Mouse (Mus musculus): ENCODE measurements around the gene Osr1. TPM values are rescaled to one million over a fixed set of nuclear protein-coding genes. Genes with fewer than 3 reads are reported as not detected.

Osr1 gene
- total RNA-seq, 1 experiment from 2014 or later: 1.0 TPM

- no peak for DNase-seq
Measured at GRCm38 (mm10) chr12:9585085-9585453, 15.2 kb downstream of the Osr1 start.

- no peak for DNase-seq
Measured at GRCm38 (mm10) chr12:9587732-9588131, 17.8 kb downstream of the Osr1 start.

GRCm38 (mm10) chr12:9589561-9590134 lies 19.7 kb downstream of the Osr1 start:
- DNase-seq: no peak

- no peak for DNase-seq
Measured at GRCm38 (mm10) chr12:9591141-9591540, 21.2 kb downstream of the Osr1 start.

GRCm38 (mm10) chr12:9598219-9598618 lies 28.3 kb downstream of the Osr1 start:
- no peak for DNase-seq

Measured in adrenal gland, postnatal 25 days (tissue).